Mouse (Mus musculus): ENCODE measurements around the gene Nckap1l.

DNA sequence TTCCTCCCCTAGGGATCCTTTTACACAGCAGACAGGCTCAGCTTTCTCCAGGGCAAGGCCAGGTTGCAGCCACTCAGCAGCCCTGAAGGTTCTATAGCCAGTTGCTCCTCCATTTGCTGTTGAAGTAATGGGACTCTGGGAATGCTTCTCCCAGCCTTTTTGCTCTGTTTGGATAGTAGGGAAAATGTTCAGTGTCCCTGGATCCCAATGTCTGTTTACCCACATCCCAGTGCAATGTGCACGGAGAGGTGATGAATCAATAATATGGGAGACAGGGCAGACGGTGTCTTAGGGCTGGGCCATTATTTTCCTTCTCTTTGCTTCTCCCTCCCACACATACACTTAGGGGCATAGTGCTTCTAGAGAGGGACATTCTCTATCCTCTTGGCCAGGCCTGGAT is 85.7 kb downstream of the Nckap1l start:
- no peak for TF ChIP-seq POLR2A (IDR thresholded peaks at IDR 0.05; ENCODE audit: extremely low read depth, insufficient read depth, low read length)
- no peak for TF ChIP-seq CTCF (IDR thresholded peaks at IDR 0.05; ENCODE audit: low read depth, low read length)

All from liver, adult 2 months (tissue).